Mouse (Mus musculus): ENCODE measurements around the gene Msh5.

DNA sequence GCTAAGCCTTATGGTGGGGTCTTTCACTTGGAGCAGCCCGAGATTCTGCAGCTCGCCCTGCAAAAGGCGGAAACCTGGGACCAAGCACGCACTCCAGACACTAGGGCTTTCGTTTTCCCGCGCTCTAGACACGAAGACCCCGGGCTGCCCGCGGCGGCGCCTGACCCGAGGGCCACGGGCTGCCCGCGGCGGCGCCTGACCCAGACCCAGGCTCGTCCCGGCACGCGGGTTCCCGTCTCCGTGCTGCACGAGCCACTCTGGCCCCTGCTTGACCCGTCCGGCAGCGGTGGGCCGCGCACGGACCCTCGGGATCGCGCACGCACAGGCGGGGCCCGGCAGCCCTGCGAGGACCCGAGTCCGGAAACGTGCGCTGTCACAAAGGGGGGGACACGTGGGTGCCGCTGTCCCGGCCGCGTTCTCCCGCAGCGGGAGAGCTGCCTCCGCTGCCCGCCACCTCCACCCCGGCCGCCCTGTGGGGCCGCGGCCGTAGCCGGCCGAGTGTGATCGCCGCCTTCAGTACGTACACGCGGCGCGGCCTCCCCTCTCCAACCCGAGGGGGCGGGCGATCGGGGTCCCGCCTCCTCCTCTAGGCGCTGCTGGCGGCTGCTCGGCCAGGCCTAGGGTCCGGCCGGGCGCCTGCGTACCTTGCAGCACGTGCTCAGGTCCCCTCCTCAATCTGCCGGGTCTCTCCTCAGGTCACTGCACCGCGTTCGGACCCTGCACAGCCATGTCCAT lies 45.7 kb downstream of the Msh5 start, which contains the start of gene Vars:
- TF ChIP-seq CTCF (IDR thresholded peaks at IDR 0.05; ENCODE audit: insufficient read depth, low read length) (no peak), POLR2A (IDR thresholded peaks at IDR 0.05; ENCODE audit: borderline replicate concordance, extremely low read depth, low read depth, low read length) (peak; percentile 45; the same call in 1 of the 2 replicates)
